Mouse (Mus musculus): ENCODE data around the gene Ltb.

DNA sequence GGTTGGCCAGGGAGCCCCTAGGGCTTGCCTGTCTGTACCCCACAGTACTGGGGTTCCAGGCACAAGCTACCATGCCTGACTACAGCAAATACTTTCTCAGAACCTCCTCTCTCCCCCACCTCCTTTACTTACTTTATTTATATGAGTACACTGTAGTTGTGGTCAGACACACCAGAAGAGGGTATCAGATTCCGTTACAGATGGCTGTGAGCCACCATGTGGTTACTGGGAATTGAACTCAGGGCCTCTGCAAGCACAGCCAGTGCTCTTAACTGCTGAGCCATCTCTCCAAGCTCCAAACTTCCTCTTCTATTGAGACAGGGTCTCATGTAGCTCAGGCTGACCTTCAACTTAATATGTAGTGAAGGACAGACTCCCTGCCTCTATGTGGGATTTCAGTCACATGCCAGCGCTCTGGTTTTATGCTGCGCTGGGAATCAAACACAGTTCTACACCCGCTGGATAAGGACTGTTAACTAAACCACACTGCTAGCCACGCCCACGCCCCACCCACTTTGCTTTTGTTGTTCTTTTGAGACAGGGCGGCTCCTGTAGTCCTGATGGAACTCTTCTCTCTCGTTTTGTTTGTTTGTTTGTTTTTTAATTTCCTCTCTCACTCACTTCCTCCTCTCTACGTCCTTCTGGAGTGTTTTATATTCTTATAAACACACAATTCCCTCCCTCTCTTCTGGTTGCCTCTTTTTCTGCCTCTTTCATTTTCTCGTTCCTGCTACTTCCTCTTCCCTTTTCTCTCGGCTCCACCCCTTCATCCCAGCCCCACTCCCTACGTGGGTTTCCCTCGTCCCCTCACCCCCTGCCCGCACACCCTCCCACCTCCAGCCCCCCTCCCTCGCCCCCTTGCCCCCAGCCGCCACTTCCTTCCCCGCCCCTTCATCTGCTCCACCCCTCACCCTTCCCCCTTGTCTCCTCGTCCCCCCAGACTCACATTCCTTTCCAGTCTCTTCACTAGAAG lies 8.3 kb upstream of the Ltb start:
- TF ChIP-seq CTCF (IDR thresholded peaks at IDR 0.05; ENCODE audit: extremely low read depth, insufficient read depth, low read length) (no peak), POLR2A (IDR thresholded peaks at IDR 0.05; ENCODE audit: extremely low read depth, insufficient read depth, low read length) (no peak)
